Mouse (Mus musculus) erythroblast, embryonic 14.5 days (primary cell): ENCODE data around the gene Trmt10a.

Experiments
- GATA1 ChIP-seq: IDR thresholded peaks from 2 replicates; pipeline ENCODE4 v1.6.1; 2012; ENCODE audit warnings: low read length, inconsistent platforms, mixed read lengths
- TAL1 ChIP-seq: IDR thresholded peaks from 3 replicates; pipeline ENCODE4 v1.6.1; 2012; ENCODE audit warnings: low read length, inconsistent platforms, mixed read lengths

- TF ChIP-seq GATA1 (no peak), TAL1 (no peak)
These were observed 39.6 kb upstream of the Trmt10a start for GRCm38 (mm10) chr3:138103690-138104089.
